Mouse (Mus musculus): ENCODE data around the gene Imp4.

Imp4 gene

GRCm38 (mm10) chr1:34439215-34439960 is at the start of gene Imp4, which contains the start of gene Ccdc115:
Imp4 (plus strand) TSS chr1:34439851.
Ccdc115 (minus strand) TSS chr1:34439672.
- under 1% methylated on average over 48 of the region's 48 CpGs for WGBS

- WGBS: 77% methylated on average over 4 of the region's 4 CpGs
Observed at GRCm38 (mm10) chr1:34396321-34396720, 43.3 kb upstream of the Imp4 start.

- 39% methylated on average over 11 of the region's 11 CpGs for WGBS
Observed at GRCm38 (mm10) chr1:34399182-34399953, 40.3 kb upstream of the Imp4 start.

- 91% methylated on average over 2 of the region's 2 CpGs for WGBS
Observed at GRCm38 (mm10) chr1:34428466-34428865, 11.2 kb upstream of the Imp4 start.

GRCm38 (mm10) chr1:34429281-34429680 is 10.4 kb upstream of the Imp4 start:
- WGBS: 94% methylated on average over 4 of the region's 4 CpGs

GRCm38 (mm10) chr1:34430981-34431380 is 8.7 kb upstream of the Imp4 start:
- WGBS: 99% methylated on average over 3 of the region's 3 CpGs

- 99% methylated on average over 9 of the region's 9 CpGs for WGBS
Observed at GRCm38 (mm10) chr1:34431431-34431830, 8.2 kb upstream of the Imp4 start.

GRCm38 (mm10) chr1:34432411-34432775 is 7.3 kb upstream of the Imp4 start:
- 39% methylated on average over 13 of the region's 13 CpGs for WGBS

GRCm38 (mm10) chr1:34432776-34433481 is 6.7 kb upstream of the Imp4 start:
- WGBS: 4% methylated on average over 35 of the region's 35 CpGs

- WGBS: 13% methylated on average over 19 of the region's 19 CpGs
Observed at GRCm38 (mm10) chr1:34433891-34434521, 5.6 kb upstream of the Imp4 start.

GRCm38 (mm10) chr1:34434660-34435160 is 4.9 kb upstream of the Imp4 start:
- WGBS: 1% methylated on average over 30 of the region's 30 CpGs

GRCm38 (mm10) chr1:34435371-34436120 is 4.1 kb upstream of the Imp4 start:
- 25% methylated on average over 8 of the region's 8 CpGs for WGBS

- WGBS: 81% methylated on average over 3 of the region's 3 CpGs
Observed at GRCm38 (mm10) chr1:34436374-34436773, 3.3 kb upstream of the Imp4 start.

GRCm38 (mm10) chr1:34437366-34437765 is 2.3 kb upstream of the Imp4 start:
- WGBS: 97% methylated on average over 8 of the region's 8 CpGs

- WGBS: 45% methylated on average over 15 of the region's 20 CpGs
Observed at GRCm38 (mm10) chr1:34438381-34439051, 1.1 kb upstream of the Imp4 start.

- WGBS: 8% methylated on average over 31 of the region's 31 CpGs
Observed at GRCm38 (mm10) chr1:34439961-34440630, 445 bp downstream of the Imp4 start.

GRCm38 (mm10) chr1:34443124-34443523 is 3.5 kb downstream of the Imp4 start:
- 92% methylated on average over 6 of the region's 6 CpGs for WGBS

GRCm38 (mm10) chr1:34458431-34458830 is 18.8 kb downstream of the Imp4 start:
- WGBS: 46% methylated on average over 8 of the region's 8 CpGs

- 1% methylated on average over 48 of the region's 48 CpGs for WGBS
Observed at GRCm38 (mm10) chr1:34459284-34460060, 19.8 kb downstream of the Imp4 start, which contains the start of gene Ptpn18. Ptpn18 (plus strand) TSS chr1:34459762.
